Mouse (Mus musculus) neural tube, embryonic 14.5 days (tissue): ENCODE results near the gene Olfr1065. TPM values are rescaled to one million over a fixed set of nuclear protein-coding genes. Genes with fewer than 3 reads are reported as not detected.

Experiments used
- ATAC-seq: fragments of 200-750 bp; cut with Nextera tagmentation; 2 replicates; pipeline ENCODE4 v1.8.0; 2017; ENCODE audit warnings: low read depth, mild to moderate bottlenecking, moderate TSS enrichment, moderate library complexity
- H3K27ac ChIP-seq: fragments of 300-500 bp; sonication (generic); 2 replicates; pipeline ENCODE4 v1.5.1; 2014; ENCODE audit warnings: low read depth, mild to moderate bottlenecking, control low read depth, low read length, moderate library complexity, mixed read lengths
- H3K27me3 ChIP-seq: fragments of 300-500 bp; sonication (generic); 2 replicates; pipeline ENCODE4 v1.6.1; 2014; ENCODE audit warnings: low read length; ENCODE audit not compliant: control insufficient read depth, insufficient read depth
- H3K36me3 ChIP-seq: fragments of 300-500 bp; sonication (generic); 2 replicates; pipeline ENCODE4 v1.6.1; 2014; ENCODE audit warnings: low read length, mixed read lengths; ENCODE audit not compliant: control insufficient read depth, insufficient read depth
- H3K4me1 ChIP-seq: fragments of 300-500 bp; sonication (generic); 2 replicates; pipeline ENCODE4 v1.6.1; 2014; ENCODE audit warnings: low read length; ENCODE audit not compliant: control insufficient read depth, insufficient read depth
- H3K4me2 ChIP-seq: fragments of 300-500 bp; sonication (generic); 2 replicates; pipeline ENCODE4 v1.6.1; 2014; ENCODE audit warnings: mild to moderate bottlenecking, low read depth, low read length, control low read depth
- H3K4me3 ChIP-seq: fragments of 300-500 bp; sonication (generic); 2 replicates; pipeline ENCODE4 v1.5.1; 2014; ENCODE audit warnings: low read depth, low read length, control low read depth, mixed read lengths
- H3K9ac ChIP-seq: fragments of 300-500 bp; sonication (generic); replicated peaks from 2 replicates; pipeline ENCODE4 v1.6.1; 2014; ENCODE audit warnings: low read depth, mild to moderate bottlenecking, control low read depth, low read length, mixed read lengths
- H3K9me3 ChIP-seq: fragments of 300-500 bp; sonication (generic); 2 replicates; pipeline ENCODE4 v1.6.1; 2016; ENCODE audit warnings: low read length; ENCODE audit not compliant: control insufficient read depth
- WGBS: fragments of 180-500 bp; shearing (Covaris S2); extraction: QIAGEN DNeasy Blood & Tissue Kit; methylation state at CpG from one replicate; pipeline ENCODE4 v1.1.7; 2014; 5-methylcytosine and 5-hydroxymethylcytosine counted together
- polyA plus RNA-seq: library from polyadenylated mRNA; unstranded; fragments of >200 nt; fragmentation: Nextera tagmentation; extraction: Ambion mirVana; gene quantifications from 2 replicates; pipeline ENCODE4 v1.2.1, GENCODE M21; 2014

The Olfr1065 gene
- polyA plus RNA-seq, 1 experiment from 2014 or later, result not detected

- H3K4me3 ChIP-seq, result no peak overlapping the region
- WGBS, result 97% methylated on average over 2 of the region's 2 CpGs
- no peak overlapping the region for H3K9ac ChIP-seq
- no peak overlapping the region for H3K4me2 ChIP-seq
- H3K9me3 ChIP-seq, result no peaks in the 10 kb centered on the region
- H3K27me3 ChIP-seq, result no peaks in the 10 kb centered on the region
- ATAC-seq, result no peak
- H3K27ac ChIP-seq, result no peak overlapping the region
- no peaks in the 10 kb centered on the region for H3K4me1 ChIP-seq
- H3K36me3 ChIP-seq, result no peaks in the 10 kb centered on the region
Observed at GRCm38 (mm10) chr2:86395114-86395513, 55.3 kb downstream of the Olfr1065 start.

Other genes with a start within 250 kb of the Olfr1065 start
- gene Olfr1045, start 247.6 kb downstream of the Olfr1065 start, polyA plus RNA-seq, result not detected in 2 replicates
- not detected in 2 replicates for gene Olfr1046, start 231.3 kb downstream of the Olfr1065 start, polyA plus RNA-seq
- gene Olfr1047, start 219.2 kb downstream of the Olfr1065 start, polyA plus RNA-seq, result not detected in 2 replicates
- gene Olfr1048, start 210.3 kb downstream of the Olfr1065 start, polyA plus RNA-seq, result not detected in 2 replicates
- gene Olfr1049, start 192.3 kb downstream of the Olfr1065 start, polyA plus RNA-seq, result not detected in 2 replicates
- not detected in 2 replicates for gene Olfr1051, start 171.5 kb downstream of the Olfr1065 start, polyA plus RNA-seq
- not detected in 2 replicates for gene Olfr1052, start 158.1 kb downstream of the Olfr1065 start, polyA plus RNA-seq
- gene Olfr1053, start 135.3 kb downstream of the Olfr1065 start, polyA plus RNA-seq, result not detected in 2 replicates
- gene Olfr1054, start 115.2 kb downstream of the Olfr1065 start, polyA plus RNA-seq, result not detected in 2 replicates
- not detected in 2 replicates for gene Olfr1055, start 100.3 kb downstream of the Olfr1065 start, polyA plus RNA-seq
- gene Olfr1056, start 88.1 kb downstream of the Olfr1065 start, polyA plus RNA-seq, result not detected in 2 replicates
- gene Olfr1057, start 72.2 kb downstream of the Olfr1065 start, polyA plus RNA-seq, result not detected in 2 replicates
- not detected in 2 replicates for gene Olfr1058, start 62.0 kb downstream of the Olfr1065 start, polyA plus RNA-seq
- gene Olfr1061, start 36.5 kb downstream of the Olfr1065 start, polyA plus RNA-seq, result not detected in 2 replicates
- gene Olfr1062, start 23.8 kb downstream of the Olfr1065 start, polyA plus RNA-seq, result not detected in 2 replicates
- not detected in 2 replicates for gene Olfr1066, start 5.7 kb upstream of the Olfr1065 start, polyA plus RNA-seq
- not detected in 2 replicates for gene Olfr228, start 36.8 kb upstream of the Olfr1065 start, polyA plus RNA-seq
- not detected in 2 replicates for gene Olfr1076, start 57.9 kb upstream of the Olfr1065 start, polyA plus RNA-seq
- not detected in 2 replicates for gene Olfr1079, start 91.9 kb upstream of the Olfr1065 start, polyA plus RNA-seq
- gene Olfr1080, start 107.6 kb upstream of the Olfr1065 start, polyA plus RNA-seq, result not detected in 2 replicates
- not detected in 2 replicates for gene Olfr1082, start 148.4 kb upstream of the Olfr1065 start, polyA plus RNA-seq
- gene Olfr1084, start 189.1 kb upstream of the Olfr1065 start, polyA plus RNA-seq, result not detected in 2 replicates
- gene Olfr1085, start 211.4 kb upstream of the Olfr1065 start, polyA plus RNA-seq, result not detected in 2 replicates
- gene Olfr1086, start 229.5 kb upstream of the Olfr1065 start, polyA plus RNA-seq, result not detected in 2 replicates
- not detected in 2 replicates for gene Olfr1087, start 247.8 kb upstream of the Olfr1065 start, polyA plus RNA-seq